Mouse (Mus musculus) E14TG2a.4 (cell line): ENCODE results near the gene Btn1a1.

Experiments used
- H3K27me3 ChIP-seq: 2 replicates; pipeline ENCODE4 v1.6.1; 2014; ENCODE audit warnings: low read length, control low read depth; ENCODE audit not compliant: insufficient read depth
- H3K36me3 ChIP-seq: 2 replicates; pipeline ENCODE4 v1.6.1; 2014; ENCODE audit warnings: low read length, control low read depth; ENCODE audit not compliant: insufficient read depth
- H3K4me1 ChIP-seq: replicated peaks from 2 replicates; pipeline ENCODE4 v1.6.1; 2014; ENCODE audit warnings: low read depth, low read length, control low read depth
- H3K4me3 ChIP-seq: replicated peaks from 2 replicates; pipeline ENCODE4 v1.5.1; 2014; ENCODE audit warnings: mild to moderate bottlenecking, low read length
- H3K9me3 ChIP-seq: 2 replicates; pipeline ENCODE4 v1.6.1; 2014; ENCODE audit warnings: low read length, control low read depth
- CTCF ChIP-seq: conservative IDR thresholded peaks from 2 replicates; pipeline ENCODE4 v1.5.1; 2014; ENCODE audit warnings: low read length
- NANOG ChIP-seq: IDR thresholded peaks from 2 replicates; pipeline ENCODE4 v1.6.1; 2014; ENCODE audit warnings: borderline replicate concordance, low read length, mixed read lengths
- POU5F1 ChIP-seq: IDR thresholded peaks from 2 replicates; pipeline ENCODE4 v1.6.1; 2014; ENCODE audit warnings: low read length, borderline replicate concordance

Gene Btn1a1

GRCm38 (mm10) chr13:23465600-23466109 lies at the start of gene Btn1a1:
Btn1a1 (minus strand) TSS chr13:23465901.
- H3K36me3 ChIP-seq = no peaks in the 10 kb centered on the region
- TF ChIP-seq NANOG = no peak
- TF ChIP-seq POU5F1 = no peak
- no peak for TF ChIP-seq CTCF
- no peaks in the 10 kb centered on the region for H3K9me3 ChIP-seq
- peak within 1 kb of the TSS; percentile 74 for H3K4me3 ChIP-seq
- H3K27me3 ChIP-seq = peaks cover 20% of the 10 kb centered on the region
- peaks cover 42% of the 10 kb centered on the region for H3K4me1 ChIP-seq

GRCm38 (mm10) chr13:23515281-23515680 lies 49.6 kb upstream of the Btn1a1 start:
- peaks cover 64% of the 10 kb centered on the region for H3K4me1 ChIP-seq
- H3K36me3 ChIP-seq = no peaks in the 10 kb centered on the region
- TF ChIP-seq POU5F1 (no peak), NANOG (no peak), CTCF (no peak)
- H3K27me3 ChIP-seq = no peaks in the 10 kb centered on the region
- no peaks in the 10 kb centered on the region for H3K9me3 ChIP-seq
- H3K4me3 ChIP-seq = no peak overlapping the region

GRCm38 (mm10) chr13:23513517-23513916 lies 47.8 kb upstream of the Btn1a1 start:
- no peak for TF ChIP-seq POU5F1
- no peak for TF ChIP-seq CTCF
- no peak for TF ChIP-seq NANOG
- Histone ChIP-seq H3K9me3 (no peaks in the 10 kb centered on the region), H3K36me3 (no peaks in the 10 kb centered on the region), H3K4me3 (no peak overlapping the region), H3K4me1 (peaks cover 64% of the 10 kb centered on the region), H3K27me3 (no peaks in the 10 kb centered on the region)

GRCm38 (mm10) chr13:23510127-23510526 lies 44.4 kb upstream of the Btn1a1 start:
- H3K4me3 ChIP-seq = no peak overlapping the region
- peaks cover 74% of the 10 kb centered on the region for H3K4me1 ChIP-seq
- H3K27me3 ChIP-seq = no peaks in the 10 kb centered on the region
- TF ChIP-seq NANOG = no peak
- TF ChIP-seq CTCF = no peak
- no peak for TF ChIP-seq POU5F1
- no peaks in the 10 kb centered on the region for H3K36me3 ChIP-seq
- H3K9me3 ChIP-seq = no peaks in the 10 kb centered on the region

- no peaks in the 10 kb centered on the region for H3K36me3 ChIP-seq
- TF ChIP-seq NANOG (no peak), POU5F1 (no peak), CTCF (no peak)
- H3K4me3 ChIP-seq = peak overlapping the region; percentile 80
- H3K4me1 ChIP-seq = peaks cover 67% of the 10 kb centered on the region
- no peaks in the 10 kb centered on the region for H3K27me3 ChIP-seq
- no peaks in the 10 kb centered on the region for H3K9me3 ChIP-seq
Measured at GRCm38 (mm10) chr13:23506819-23507515, 41.3 kb upstream of the Btn1a1 start.

- peaks cover 68% of the 10 kb centered on the region for H3K4me1 ChIP-seq
- H3K27me3 ChIP-seq = no peaks in the 10 kb centered on the region
- TF ChIP-seq CTCF (no peak), POU5F1 (no peak), NANOG (no peak)
- H3K4me3 ChIP-seq = peak overlapping the region; percentile 80
- no peaks in the 10 kb centered on the region for H3K36me3 ChIP-seq
- H3K9me3 ChIP-seq = no peaks in the 10 kb centered on the region
Measured at GRCm38 (mm10) chr13:23506351-23506750, 40.6 kb upstream of the Btn1a1 start.

GRCm38 (mm10) chr13:23505662-23506345 lies 40.1 kb upstream of the Btn1a1 start:
- Histone ChIP-seq H3K4me3 (peak overlapping the region; percentile 80), H3K4me1 (peaks cover 69% of the 10 kb centered on the region), H3K9me3 (no peaks in the 10 kb centered on the region), H3K27me3 (no peaks in the 10 kb centered on the region), H3K36me3 (no peaks in the 10 kb centered on the region)
- TF ChIP-seq POU5F1 (no peak), CTCF (no peak), NANOG (no peak)

- H3K27me3 ChIP-seq = no peaks in the 10 kb centered on the region
- peak overlapping the region; percentile 51 for H3K4me3 ChIP-seq
- H3K4me1 ChIP-seq = peaks cover 69% of the 10 kb centered on the region
- no peaks in the 10 kb centered on the region for H3K9me3 ChIP-seq
- TF ChIP-seq CTCF = no peak
- no peak for TF ChIP-seq POU5F1
- no peak for TF ChIP-seq NANOG
- no peaks in the 10 kb centered on the region for H3K36me3 ChIP-seq
Measured at GRCm38 (mm10) chr13:23503797-23504196, 38.1 kb upstream of the Btn1a1 start.
